Mouse (Mus musculus): ENCODE results near the gene Rala. TPM values are rescaled to one million over a fixed set of nuclear protein-coding genes. Genes with fewer than 3 reads are reported as not detected.
A peak's percentile ranks its signal among the peaks of the same experiment; 100 is the strongest.
"Not testable (repeated sequence)": the region's sequence is repeated elsewhere in the genome, so short reads cannot be mapped to it uniquely, and the experiment has no call there.

The Rala gene
- polyA plus RNA-seq, 1 experiment, result 41.3 TPM

GRCm38 (mm10) chr13:17975457-17975856, 31.4 kb upstream of the Rala start:
- no peak overlapping the region for H3ac ChIP-seq (ENCODE audit: control insufficient read depth, insufficient read length)
- TF ChIP-seq CEBPB (IDR thresholded peaks at IDR 0.05; ENCODE audit: insufficient read depth, poor library complexity, severe bottlenecking) (no peak), MYOG (IDR thresholded peaks at IDR 0.05; ENCODE audit: control insufficient read depth in 1 of 3, insufficient read depth in 1 of 3, insufficient read length in 2 of 3, low read depth in 2 of 3) (no peak), MYOD1 (IDR thresholded peaks at IDR 0.05; ENCODE audit: control insufficient read depth in 1 of 3, insufficient read length in 2 of 3, low read depth in 2 of 3) (no peak), TCF3 (IDR thresholded peaks at IDR 0.05; ENCODE audit: insufficient read length, low read depth) (no peak), REST (IDR thresholded peaks at IDR 0.05; ENCODE audit: insufficient read depth, insufficient read length) (no peak), E2F4 (IDR thresholded peaks at IDR 0.05; ENCODE audit: insufficient read depth) (no peak), USF1 (IDR thresholded peaks at IDR 0.05; ENCODE audit: low read depth) (no peak), MAX (IDR thresholded peaks at IDR 0.05; ENCODE audit: low read depth) (no peak), SRF (IDR thresholded peaks at IDR 0.05; ENCODE audit: control insufficient read depth, insufficient read length, low read depth) (no peak), POLR2A (IDR thresholded peaks at IDR 0.05; ENCODE audit: insufficient read length, low read depth) (no peak)
- no peaks in the 10 kb centered on the region for H3K36me3 ChIP-seq (ENCODE audit: control insufficient read depth, insufficient read depth)
- no peaks in the 10 kb centered on the region for H3K79me2 ChIP-seq (ENCODE audit: control insufficient read depth, insufficient read depth)
- no peak overlapping the region for H3K4me3 ChIP-seq
- peak overlapping the region; percentile 63 for H3K4me2 ChIP-seq (ENCODE audit: low read depth)
- no peaks in the 10 kb centered on the region for H3K27me3 ChIP-seq (ENCODE audit: control insufficient read depth, insufficient read depth, insufficient read length)

GRCm38 (mm10) chr13:17974734-17975133, 30.7 kb upstream of the Rala start:
- Histone ChIP-seq H3K79me2 (ENCODE audit: control insufficient read depth, insufficient read depth) (no peaks in the 10 kb centered on the region), H3K4me3 (no peak overlapping the region), H3K27me3 (ENCODE audit: control insufficient read depth, insufficient read depth, insufficient read length) (no peaks in the 10 kb centered on the region), H3K36me3 (ENCODE audit: control insufficient read depth, insufficient read depth) (no peaks in the 10 kb centered on the region), H3K4me2 (ENCODE audit: low read depth) (no peak overlapping the region), H3ac (ENCODE audit: control insufficient read depth, insufficient read length) (no peak overlapping the region)
- TF ChIP-seq USF1 (IDR thresholded peaks at IDR 0.05; ENCODE audit: low read depth) (no peak), REST (IDR thresholded peaks at IDR 0.05; ENCODE audit: insufficient read depth, insufficient read length) (no peak), E2F4 (IDR thresholded peaks at IDR 0.05; ENCODE audit: insufficient read depth) (no peak), MYOD1 (IDR thresholded peaks at IDR 0.05; ENCODE audit: control insufficient read depth in 1 of 3, insufficient read length in 2 of 3, low read depth in 2 of 3) (no peak), TCF12 (IDR thresholded peaks at IDR 0.05; ENCODE audit: insufficient read depth, poor library complexity, severe bottlenecking) (no peak), MAX (IDR thresholded peaks at IDR 0.05; ENCODE audit: low read depth) (no peak), MYOG (IDR thresholded peaks at IDR 0.05; ENCODE audit: control insufficient read depth in 1 of 3, insufficient read depth in 1 of 3, insufficient read length in 2 of 3, low read depth in 2 of 3) (no peak), CEBPB (IDR thresholded peaks at IDR 0.05; ENCODE audit: insufficient read depth, poor library complexity, severe bottlenecking) (no peak), POLR2AphosphoS2 (IDR thresholded peaks at IDR 0.05; ENCODE audit: insufficient read length, low read depth) (no peak), TCF3 (IDR thresholded peaks at IDR 0.05; ENCODE audit: insufficient read length, low read depth) (no peak), SRF (IDR thresholded peaks at IDR 0.05; ENCODE audit: control insufficient read depth, insufficient read length, low read depth) (no peak), POLR2A (IDR thresholded peaks at IDR 0.05; ENCODE audit: insufficient read length, low read depth) (no peak)

- Histone ChIP-seq H3K36me3 (ENCODE audit: control insufficient read depth, insufficient read depth) (no peaks in the 10 kb centered on the region), H3K79me2 (ENCODE audit: control insufficient read depth, insufficient read depth) (no peaks in the 10 kb centered on the region), H3ac (ENCODE audit: control insufficient read depth, insufficient read length) (no peak overlapping the region), H3K27me3 (ENCODE audit: control insufficient read depth, insufficient read depth, insufficient read length) (no peaks in the 10 kb centered on the region), H3K4me3 (no peak overlapping the region), H3K4me2 (ENCODE audit: low read depth) (no peak overlapping the region)
- TF ChIP-seq MYOD1 (IDR thresholded peaks at IDR 0.05; ENCODE audit: control insufficient read depth in 1 of 3, insufficient read length in 2 of 3, low read depth in 2 of 3) (no peak), MYOG (IDR thresholded peaks at IDR 0.05; ENCODE audit: control insufficient read depth in 1 of 3, insufficient read depth in 1 of 3, insufficient read length in 2 of 3, low read depth in 2 of 3) (no peak), REST (IDR thresholded peaks at IDR 0.05; ENCODE audit: insufficient read depth, insufficient read length) (no peak), SRF (IDR thresholded peaks at IDR 0.05; ENCODE audit: control insufficient read depth, insufficient read length, low read depth) (no peak), CEBPB (IDR thresholded peaks at IDR 0.05; ENCODE audit: insufficient read depth, poor library complexity, severe bottlenecking) (no peak), USF1 (IDR thresholded peaks at IDR 0.05; ENCODE audit: low read depth) (no peak), POLR2A (IDR thresholded peaks at IDR 0.05; ENCODE audit: insufficient read length, low read depth) (no peak), TCF3 (IDR thresholded peaks at IDR 0.05; ENCODE audit: insufficient read length, low read depth) (no peak), E2F4 (IDR thresholded peaks at IDR 0.05; ENCODE audit: insufficient read depth) (no peak), TCF12 (IDR thresholded peaks at IDR 0.05; ENCODE audit: insufficient read depth, poor library complexity, severe bottlenecking) (no peak), MAX (IDR thresholded peaks at IDR 0.05; ENCODE audit: low read depth) (no peak), POLR2AphosphoS2 (IDR thresholded peaks at IDR 0.05; ENCODE audit: insufficient read length, low read depth) (no peak)
Observed at GRCm38 (mm10) chr13:17960613-17961012, 16.6 kb upstream of the Rala start.

- H3K36me3 ChIP-seq (ENCODE audit: control insufficient read depth, insufficient read depth), result no peaks in the 10 kb centered on the region
- H3K4me2 ChIP-seq (ENCODE audit: low read depth), result no peak overlapping the region
- H3ac ChIP-seq (ENCODE audit: control insufficient read depth, insufficient read length), result no peak overlapping the region
Observed at GRCm38 (mm10) chr13:17954282-17954681, 10.2 kb upstream of the Rala start.

GRCm38 (mm10) chr13:17950581-17950980, 6.5 kb upstream of the Rala start:
- not testable (repeated sequence) for H3K79me2 ChIP-seq (ENCODE audit: control insufficient read depth, insufficient read depth); H3K27me3 ChIP-seq (ENCODE audit: control insufficient read depth, insufficient read depth, insufficient read length); H3K4me3 ChIP-seq; H3ac ChIP-seq (ENCODE audit: control insufficient read depth, insufficient read length); H3K36me3 ChIP-seq (ENCODE audit: control insufficient read depth, insufficient read depth); H3K4me2 ChIP-seq (ENCODE audit: low read depth)

More at GRCm38 (mm10) chr13:17954282-17954681, 10.2 kb upstream of the Rala start:
- Histone ChIP-seq H3K79me2 (ENCODE audit: control insufficient read depth, insufficient read depth) (no peaks in the 10 kb centered on the region), H3K27me3 (ENCODE audit: control insufficient read depth, insufficient read depth, insufficient read length) (no peaks in the 10 kb centered on the region), H3K4me3 (no peak overlapping the region)
- TF ChIP-seq MYOG (IDR thresholded peaks at IDR 0.05; ENCODE audit: control insufficient read depth in 1 of 3, insufficient read depth in 1 of 3, insufficient read length in 2 of 3, low read depth in 2 of 3) (no peak), MAX (IDR thresholded peaks at IDR 0.05; ENCODE audit: low read depth) (no peak), POLR2AphosphoS2 (IDR thresholded peaks at IDR 0.05; ENCODE audit: insufficient read length, low read depth) (no peak), POLR2A (IDR thresholded peaks at IDR 0.05; ENCODE audit: insufficient read length, low read depth) (no peak), SRF (IDR thresholded peaks at IDR 0.05; ENCODE audit: control insufficient read depth, insufficient read length, low read depth) (no peak), MYOD1 (IDR thresholded peaks at IDR 0.05; ENCODE audit: control insufficient read depth in 1 of 3, insufficient read length in 2 of 3, low read depth in 2 of 3) (no peak), REST (IDR thresholded peaks at IDR 0.05; ENCODE audit: insufficient read depth, insufficient read length) (no peak), TCF12 (IDR thresholded peaks at IDR 0.05; ENCODE audit: insufficient read depth, poor library complexity, severe bottlenecking) (no peak), TCF3 (IDR thresholded peaks at IDR 0.05; ENCODE audit: insufficient read length, low read depth) (no peak), CEBPB (IDR thresholded peaks at IDR 0.05; ENCODE audit: insufficient read depth, poor library complexity, severe bottlenecking) (no peak), E2F4 (IDR thresholded peaks at IDR 0.05; ENCODE audit: insufficient read depth) (no peak), USF1 (IDR thresholded peaks at IDR 0.05; ENCODE audit: low read depth) (no peak)

Data from myocyte (in vitro differentiated cells).